Mouse (Mus musculus) erythroid progenitor cell, adult 5-6 weeks (primary cell): ENCODE measurements at regions not wholly inside any gene's neighbourhood (a gene's known extent, or its start where the extent isn't known, plus 50 kb on each side); places are given as distances from the start of the nearest gene placed in this dataset.

Source experiments
- ATAC-seq: replicated peaks from 2 replicates; pipeline ENCODE4 v1.8.0; 2016; ENCODE audit warnings: moderate number of reproducible peaks, mild to moderate bottlenecking, moderate TSS enrichment, inconsistent platforms; ENCODE audit not compliant: poor library complexity, low FRiP score, severe bottlenecking

DNA sequence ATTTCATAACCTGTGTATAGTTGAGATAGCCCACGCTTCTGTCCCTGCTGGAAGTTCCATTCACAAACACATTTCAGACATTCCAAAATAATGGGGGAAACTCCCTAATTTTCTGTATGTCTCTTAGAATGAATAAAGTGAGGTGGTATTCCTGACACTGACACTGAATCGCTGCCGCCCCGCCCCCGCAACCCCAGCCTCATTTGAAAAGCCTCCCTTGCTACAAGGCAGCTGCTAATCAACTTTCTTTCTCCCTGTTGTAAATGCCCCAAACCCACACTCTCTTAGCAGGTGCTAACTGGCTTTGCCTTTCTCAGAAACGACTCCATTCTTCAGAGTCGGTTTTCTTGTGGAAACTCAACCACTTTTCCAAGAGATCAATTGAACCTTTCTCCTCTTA, 66.4 kb upstream of the Zfp280d start:
- no peak for ATAC-seq

DNA sequence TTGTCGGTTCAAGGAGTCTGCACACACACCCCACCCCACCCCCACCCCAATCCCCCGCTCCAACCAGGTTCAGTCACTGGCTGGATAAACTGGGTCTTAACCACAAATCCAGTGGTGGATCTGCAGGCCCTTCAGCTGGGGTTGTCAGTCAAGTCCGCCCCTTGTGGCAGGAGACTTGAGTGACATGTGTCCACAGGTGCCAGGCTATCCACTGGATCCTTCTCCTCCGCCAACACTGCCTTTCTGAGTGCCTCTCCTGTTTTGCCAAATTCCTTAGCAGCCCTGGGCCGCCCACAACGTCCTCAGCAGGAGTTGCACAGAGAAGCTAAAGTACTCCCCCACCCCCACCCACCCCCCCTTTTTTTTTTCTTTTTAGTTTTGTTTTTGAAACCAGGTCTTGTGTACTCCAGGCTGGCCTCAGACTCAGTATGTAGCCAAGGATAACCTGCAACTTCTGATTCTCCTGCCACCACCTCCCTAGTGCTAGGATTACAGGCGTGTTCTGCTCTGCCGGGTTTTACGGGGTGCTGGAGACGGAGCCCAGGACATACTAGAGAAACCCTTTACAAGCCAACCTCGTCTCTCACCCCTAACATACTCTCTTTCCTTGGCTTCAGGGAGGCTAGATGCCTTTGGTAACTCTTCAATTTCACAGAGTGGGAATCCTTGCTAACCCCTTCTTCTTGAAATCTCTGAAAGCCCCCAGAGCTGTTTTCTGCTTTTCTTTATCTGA, 57.2 kb upstream of the Zfp280d start:
- ATAC-seq, result no peak

DNA sequence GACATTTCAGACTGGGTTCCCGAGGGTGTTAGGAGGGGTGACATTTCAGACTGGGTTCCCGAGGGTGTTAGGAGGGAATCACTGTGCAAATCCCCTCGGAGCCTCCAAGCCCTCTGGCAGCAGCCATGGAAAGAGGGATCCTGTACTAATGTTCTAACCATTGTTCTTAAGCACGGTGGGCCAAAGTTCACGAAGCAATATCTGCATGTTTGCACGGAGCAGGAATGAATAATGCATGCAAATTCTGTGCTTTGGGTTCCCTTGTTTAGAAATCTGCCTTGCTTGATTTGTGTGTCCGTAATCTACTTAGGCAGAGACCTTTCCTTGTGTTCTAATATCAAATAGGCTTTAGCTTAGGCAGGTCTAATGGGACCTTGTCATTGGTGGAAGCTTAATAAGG, 55.9 kb upstream of the Zfp280d start:
- no peak for ATAC-seq

DNA sequence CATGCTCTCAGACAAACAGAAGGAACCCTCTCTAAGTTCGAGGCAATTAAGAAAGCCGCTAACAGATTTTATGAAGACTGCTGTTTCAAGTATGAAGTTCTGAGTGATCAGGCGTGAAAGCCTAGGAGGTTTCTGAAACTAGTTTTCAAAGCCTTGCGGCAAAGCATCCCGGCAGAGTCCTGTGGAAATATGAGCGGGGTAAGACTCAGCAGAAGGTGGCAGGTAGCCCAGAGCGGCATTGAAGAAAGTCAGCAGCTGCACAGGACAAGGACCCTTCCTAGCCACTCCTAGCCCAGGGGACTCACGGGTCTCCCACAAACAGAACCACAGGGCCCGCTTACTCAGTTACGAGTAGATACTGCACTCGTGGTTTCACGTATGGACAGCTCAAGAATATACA, 54.8 kb upstream of the Zfp280d start:
- no peak for ATAC-seq

DNA sequence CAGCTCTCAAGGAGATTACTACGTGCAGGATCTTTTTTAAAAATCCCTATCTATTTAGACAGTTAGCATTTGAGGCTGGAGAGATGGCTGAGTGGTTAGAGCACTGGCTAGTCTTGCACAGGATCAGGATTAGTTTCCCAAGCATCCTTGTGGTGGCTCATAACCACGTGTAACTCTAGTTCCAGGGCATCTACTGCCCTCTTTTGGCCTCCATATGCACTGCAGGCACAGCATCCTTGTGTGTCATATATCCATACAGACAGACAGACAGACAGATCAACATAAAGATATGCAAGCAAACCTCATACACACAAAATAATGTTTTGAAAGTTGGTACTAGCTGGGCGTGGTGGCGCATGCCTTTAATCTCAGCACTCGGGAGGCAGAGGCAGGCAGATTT, 53.3 kb upstream of the Zfp280d start:
- ATAC-seq, result no peak
